Mouse (Mus musculus): ENCODE results near the gene Ryr2. TPM values are rescaled to one million over a fixed set of nuclear protein-coding genes. Genes with fewer than 3 reads are reported as not detected.
"Not testable (repeated sequence)": the region's sequence is repeated elsewhere in the genome, so short reads cannot be mapped to it uniquely, and the experiment has no call there.

Gene Ryr2
- total RNA-seq (2021) = 19.6 and 20.1 TPM in 2 replicates
- long read RNA-seq, partial matches to known transcripts = 2 of 3 reads
- long read RNA-seq, other reads (novel, unspliced or antisense) = 1 of 3 reads

- DNase-seq = peak; percentile 84
Measured at GRCm38 (mm10) chr13:12106662-12107632, at the start of gene Ryr2. Gene Ryr2, minus strand, starts transcription at chr13:12106945.

- DNase-seq = no peak
Measured at GRCm38 (mm10) chr13:12153922-12154321, 47.2 kb upstream of the Ryr2 start.

- DNase-seq = no peak
Measured at GRCm38 (mm10) chr13:12146918-12147507, 40.3 kb upstream of the Ryr2 start.

GRCm38 (mm10) chr13:12146402-12146801 is 39.7 kb upstream of the Ryr2 start:
- no peak for DNase-seq

- DNase-seq = no peak
Measured at GRCm38 (mm10) chr13:12143347-12143746, 36.6 kb upstream of the Ryr2 start.

- not testable (repeated sequence) for DNase-seq
Measured at GRCm38 (mm10) chr13:12136461-12136860, 29.7 kb upstream of the Ryr2 start.

GRCm38 (mm10) chr13:12133549-12133948 is 26.8 kb upstream of the Ryr2 start:
- no peak for DNase-seq

- DNase-seq = no peak
Measured at GRCm38 (mm10) chr13:12132160-12132710, 25.5 kb upstream of the Ryr2 start.

- no peak for DNase-seq
Measured at GRCm38 (mm10) chr13:12129121-12129520, 22.4 kb upstream of the Ryr2 start.

GRCm38 (mm10) chr13:12126099-12126498 is 19.4 kb upstream of the Ryr2 start:
- DNase-seq = no peak

- DNase-seq = peak; percentile 22
Measured at GRCm38 (mm10) chr13:12124940-12125540, 18.3 kb upstream of the Ryr2 start.

GRCm38 (mm10) chr13:12115551-12115950 is 8.8 kb upstream of the Ryr2 start:
- DNase-seq = no peak

- DNase-seq = no peak
Measured at GRCm38 (mm10) chr13:12114816-12115215, 8.1 kb upstream of the Ryr2 start.

GRCm38 (mm10) chr13:12108955-12109354 is 2.2 kb upstream of the Ryr2 start:
- DNase-seq = no peak

GRCm38 (mm10) chr13:12105830-12106628 is 716 bp downstream of the Ryr2 start:
- peak; percentile 43 for DNase-seq

GRCm38 (mm10) chr13:12105231-12105829 is 1.4 kb downstream of the Ryr2 start:
- no peak for DNase-seq

- DNase-seq = no peak
Measured at GRCm38 (mm10) chr13:12104318-12104717, 2.4 kb downstream of the Ryr2 start.

- no peak for DNase-seq
Measured at GRCm38 (mm10) chr13:12103017-12103416, 3.7 kb downstream of the Ryr2 start.

- no peak for DNase-seq
Measured at GRCm38 (mm10) chr13:12099446-12099845, 7.3 kb downstream of the Ryr2 start.

GRCm38 (mm10) chr13:12098981-12099380 is 7.8 kb downstream of the Ryr2 start:
- DNase-seq = no peak

GRCm38 (mm10) chr13:12096382-12096932 is 10.3 kb downstream of the Ryr2 start:
- no peak for DNase-seq

Data from adrenal gland, postnatal 25 days (tissue).